Mouse (Mus musculus): Measurements from ENCODE around the gene Olfr603. TPM values are rescaled to one million over a fixed set of nuclear protein-coding genes. Genes with fewer than 3 reads are reported as not detected.
"Not testable (repeated sequence)": the region's sequence is repeated elsewhere in the genome, so short reads cannot be mapped to it uniquely, and the experiment has no call there.

Olfr603 gene
- not detected for total RNA-seq (2021)
- long read RNA-seq, experiment 1, result 0 reads
- long read RNA-seq, experiment 2, result 0 reads

- DNase-seq (ENCODE audit: low spot score in 2 of 2), result no peak
- intact Hi-C loops (cut with DNase I), result no loop called here
These were observed at the start of gene Olfr603 for GRCm38 (mm10) chr7:103386077-103386476. Olfr603 (minus strand) TSS chr7:103386177.

DNA sequence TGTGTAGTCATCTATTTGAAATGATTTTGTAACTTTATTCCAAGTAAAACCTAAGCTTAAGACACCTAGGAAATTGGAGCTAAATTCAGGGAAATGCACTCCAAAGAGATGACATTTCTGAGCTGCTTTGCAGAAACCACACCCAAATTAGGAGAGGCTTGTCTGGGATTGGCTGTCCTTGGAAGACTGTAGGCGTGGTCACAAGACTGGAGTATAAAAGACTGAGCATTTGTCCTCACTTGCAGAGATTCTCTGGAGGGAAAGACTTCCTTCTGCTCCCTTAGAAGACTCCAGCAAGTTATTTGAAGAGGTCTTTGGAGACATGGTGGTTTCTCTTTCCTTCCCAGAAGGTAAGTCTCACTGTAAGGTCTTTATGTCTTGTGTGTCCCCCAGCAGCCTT is 28.8 kb upstream of the Olfr603 start, which contains the start of gene Usp17lc:
TSS of gene Usp17lc (plus strand) at position 301 of the 400 bp plus-strand sequence.
- DNase-seq (ENCODE audit: low spot score in 2 of 2); intact Hi-C loops (cut with DNase I): not testable (repeated sequence)

DNA sequence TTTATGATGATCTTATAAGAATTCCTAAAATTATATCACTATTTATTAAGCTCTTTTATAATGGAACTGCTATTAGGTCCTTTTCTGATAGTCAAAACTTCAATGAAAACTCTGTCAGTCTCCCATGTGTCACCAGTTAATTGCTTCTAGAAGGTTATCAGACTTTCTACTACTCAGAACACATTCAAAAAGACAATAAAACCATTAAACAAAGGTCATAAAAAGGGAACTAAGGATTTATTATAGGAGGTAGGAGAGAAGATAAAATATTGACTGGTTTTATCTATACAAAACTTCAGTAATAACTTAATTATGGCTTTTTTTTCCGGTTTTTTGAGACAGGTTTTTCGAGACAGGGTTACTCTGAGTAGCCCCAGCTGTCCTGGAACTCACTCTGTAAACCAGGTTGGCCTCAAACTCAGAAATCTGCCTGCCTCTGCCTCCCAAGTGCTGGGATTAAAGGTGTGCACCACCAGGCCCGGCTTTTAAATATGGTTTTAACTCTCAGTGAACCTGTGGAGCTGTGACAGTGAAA is 20.6 kb upstream of the Olfr603 start:
- DNase-seq (ENCODE audit: low spot score in 2 of 2); intact Hi-C loops (cut with DNase I): not testable (repeated sequence)

DNA sequence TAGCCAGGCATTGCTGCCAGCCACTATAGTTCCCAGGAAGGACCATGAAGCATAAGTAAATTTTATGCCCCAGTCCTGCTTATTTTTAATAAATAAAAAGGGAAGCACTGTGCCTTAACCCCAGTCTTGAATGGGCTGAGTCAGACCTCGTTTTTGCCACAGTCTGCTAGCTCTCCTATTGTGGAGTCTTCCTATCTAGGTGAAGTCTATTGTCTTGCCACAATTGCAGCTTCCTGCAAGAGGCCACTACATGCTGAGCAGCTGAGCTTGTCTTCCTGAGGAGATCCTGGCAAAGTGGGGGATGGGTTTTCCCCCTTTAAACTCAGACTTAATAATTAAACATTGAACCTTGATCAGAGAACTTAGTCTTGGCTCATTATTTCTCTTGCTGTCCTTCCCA is 13.0 kb upstream of the Olfr603 start:
- no peak for DNase-seq (ENCODE audit: low spot score in 2 of 2)
- intact Hi-C loops (cut with DNase I), result no loop called here

DNA sequence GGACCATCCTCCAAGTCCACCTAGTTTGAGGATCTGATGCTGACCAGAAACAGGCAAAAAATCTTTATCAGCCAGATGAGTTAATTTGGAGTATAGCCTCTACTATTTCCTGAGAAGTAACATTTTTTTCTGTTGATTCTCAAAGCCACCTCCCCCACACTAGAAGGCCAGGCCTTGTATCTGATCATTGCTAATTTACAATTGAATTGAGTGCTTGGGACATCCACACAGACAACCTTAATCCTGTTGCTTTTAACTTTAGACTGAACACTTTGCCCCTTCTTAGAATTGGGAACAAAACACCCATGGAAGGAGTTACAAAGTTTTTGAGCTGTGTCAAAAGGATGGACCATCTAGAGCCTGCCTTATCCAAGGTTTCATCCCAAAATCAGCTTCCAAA is 11.8 kb upstream of the Olfr603 start:
- intact Hi-C loops (cut with DNase I), result no loop called here
- no peak for DNase-seq (ENCODE audit: low spot score in 2 of 2)

- intact Hi-C loops (cut with DNase I), result no loop called here
- DNase-seq (ENCODE audit: low spot score in 2 of 2), result no peak
These were observed 23.4 kb downstream of the Olfr603 start, which contains the start of gene Olfr601 for GRCm38 (mm10) chr7:103362555-103362954. Olfr601 (minus strand) TSS chr7:103362655.

- no peak for DNase-seq (ENCODE audit: low spot score in 2 of 2)
- intact Hi-C loops (cut with DNase I), result no loop called here
These were observed 36.4 kb downstream of the Olfr603 start, which contains the start of gene Olfr600 for GRCm38 (mm10) chr7:103349569-103349968. Olfr600 (minus strand) TSS chr7:103349669.

GRCm38 (mm10) chr7:103335617-103336016 is 50.4 kb downstream of the Olfr603 start, which contains the start of gene Olfr599:
Olfr599 (plus strand) TSS chr7:103335917.
- intact Hi-C loops (cut with DNase I), result no loop called here
- DNase-seq (ENCODE audit: low spot score in 2 of 2), result no peak

Small RNA genes lying within 50 kb of the gene (microRNA-seq; reads per million reads assigned to microRNA genes)
- 0 reads per million in 2 experiments for gene Gm25774

Other genes starting within 250 kb of the Olfr603 start
- gene Olfr588-ps1, start 245.3 kb downstream of the Olfr603 start, total RNA-seq (2021), result not detected
- gene Olfr589, start 229.8 kb downstream of the Olfr603 start, total RNA-seq (2021), result not detected
- not detected for gene Olfr591, start 207.8 kb downstream of the Olfr603 start, total RNA-seq (2021)
- gene Olfr592, start 201.4 kb downstream of the Olfr603 start, total RNA-seq (2021), result not detected
- not detected for gene Olfr593, start 174.3 kb downstream of the Olfr603 start, total RNA-seq (2021)
- not detected for gene Olfr594, start 169.2 kb downstream of the Olfr603 start, total RNA-seq (2021)
- not detected for gene Usp17ld, start 133.7 kb downstream of the Olfr603 start, total RNA-seq (2021)
- not detected for gene Olfr596, start 80.5 kb downstream of the Olfr603 start, total RNA-seq (2021)
- not detected for gene Olfr597, start 69.9 kb downstream of the Olfr603 start, total RNA-seq (2021)
- gene Olfr598, start 62.6 kb downstream of the Olfr603 start, total RNA-seq (2021), result not detected
- gene Olfr599, start 50.3 kb downstream of the Olfr603 start, total RNA-seq (2021), result not detected
- not detected for gene Olfr600, start 36.5 kb downstream of the Olfr603 start, total RNA-seq (2021)
- not detected for gene Olfr601, start 23.5 kb downstream of the Olfr603 start, total RNA-seq (2021)
- gene Usp17lc, start 28.9 kb upstream of the Olfr603 start, total RNA-seq (2021), result not detected
- not detected for gene Olfr605, start 59.3 kb upstream of the Olfr603 start, total RNA-seq (2021)
- not detected for gene Olfr606, start 62.9 kb upstream of the Olfr603 start, total RNA-seq (2021)
- not detected for gene Olfr607, start 78.0 kb upstream of the Olfr603 start, total RNA-seq (2021)
- not detected for gene Olfr608, start 83.7 kb upstream of the Olfr603 start, total RNA-seq (2021)
- not detected for gene Olfr609, start 111.9 kb upstream of the Olfr603 start, total RNA-seq (2021)
- gene Olfr610, start 125.9 kb upstream of the Olfr603 start, total RNA-seq (2021), result not detected
- not detected for gene Olfr611, start 134.7 kb upstream of the Olfr603 start, total RNA-seq (2021)
- gene Olfr612, start 156.5 kb upstream of the Olfr603 start, total RNA-seq (2021), result not detected
- not detected for gene Olfr613, start 161.9 kb upstream of the Olfr603 start, total RNA-seq (2021)
- not detected for gene Olfr615, start 169.9 kb upstream of the Olfr603 start, total RNA-seq (2021)
- not detected for gene Olfr616, start 183.0 kb upstream of the Olfr603 start, total RNA-seq (2021)
- gene Olfr617, start 186.9 kb upstream of the Olfr603 start, total RNA-seq (2021), result not detected
- gene Olfr618, start 203.9 kb upstream of the Olfr603 start, total RNA-seq (2021), result not detected
- not detected for gene Olfr619, start 214.4 kb upstream of the Olfr603 start, total RNA-seq (2021)
- not detected for gene Olfr620, start 226.4 kb upstream of the Olfr603 start, total RNA-seq (2021)

Measured in left cerebral cortex, postnatal 14 days (tissue).